Mouse (Mus musculus) small intestine, adult 2 months (tissue): ENCODE results near the gene Lcmt2. TPM values are rescaled to one million over a fixed set of nuclear protein-coding genes. Genes with fewer than 3 reads are reported as not detected.

Experiments
- H3K27ac ChIP-seq: fragments of 200-500 bp; 2 replicates; pipeline ENCODE4 v1.5.1; 2012; ENCODE audit warnings: low read depth, low read length, control low read depth, inconsistent platforms; ENCODE audit not compliant: insufficient read depth
- H3K27me3 ChIP-seq: fragments of 200-500 bp; 2 replicates; pipeline ENCODE4 v1.6.1; 2012; ENCODE audit warnings: mild to moderate bottlenecking, moderate library complexity, low read length, inconsistent platforms; ENCODE audit not compliant: control insufficient read depth, insufficient read depth
- H3K36me3 ChIP-seq: fragments of 200-500 bp; 2 replicates; pipeline ENCODE4 v1.6.1; 2012; ENCODE audit warnings: mild to moderate bottlenecking, low read length, control low read depth, inconsistent platforms; ENCODE audit not compliant: control insufficient read depth, insufficient read depth
- H3K4me1 ChIP-seq: fragments of 200-500 bp; 2 replicates; pipeline ENCODE4 v1.6.1; 2012; ENCODE audit warnings: low read length, inconsistent platforms, mixed read lengths; ENCODE audit not compliant: control insufficient read depth, insufficient read depth, insufficient read length
- H3K4me3 ChIP-seq: fragments of 200-500 bp; 2 replicates; pipeline ENCODE4 v1.5.1; 2012; ENCODE audit warnings: low read depth, mild to moderate bottlenecking, control low read depth, inconsistent platforms, low read length, moderate library complexity
- CTCF ChIP-seq: fragments of 200-500 bp; IDR thresholded peaks from 2 replicates; pipeline ENCODE4 v1.5.1; 2012; ENCODE audit warnings: low read depth, mild to moderate bottlenecking, control low read depth, inconsistent platforms, low read length, moderate library complexity, mixed read lengths; ENCODE audit not compliant: insufficient replicate concordance, insufficient read length; ENCODE audit errors: extremely low read depth
- POLR2A ChIP-seq: fragments of 200-500 bp; IDR thresholded peaks from 2 replicates; pipeline ENCODE4 v1.6.1; 2012; ENCODE audit warnings: low read depth, mild to moderate bottlenecking, control low read depth, inconsistent platforms, low read length, moderate library complexity
- WGBS: fragments of 180-500 bp; shearing (Covaris S2); methylation state at CpG from one replicate; pipeline ENCODE4 v1.1.7; 2018; 5-methylcytosine and 5-hydroxymethylcytosine counted together
- polyA plus RNA-seq: library from polyadenylated mRNA; depleted of rRNA; stranded (reverse); fragments of >200 nt; gene quantifications from 2 replicates; pipeline ENCODE4 v1.2.3, GENCODE M21; 2012

The Lcmt2 gene
- polyA plus RNA-seq, 1 experiment = 7.9 TPM

GRCm38 (mm10) chr2:121115418-121115817 is 25.0 kb downstream of the Lcmt2 start:
- TF ChIP-seq POLR2A = no peak
- Histone ChIP-seq H3K4me3 (no peak overlapping the region), H3K36me3 (no peaks in the 10 kb centered on the region), H3K27ac (no peak overlapping the region), H3K4me1 (no peaks in the 10 kb centered on the region), H3K27me3 (no peaks in the 10 kb centered on the region)
- WGBS = 86% methylated on average over 2 of the region's 2 CpGs

- TF ChIP-seq POLR2A = no peak
- no peak for TF ChIP-seq CTCF
- Histone ChIP-seq H3K36me3 (no peaks in the 10 kb centered on the region), H3K27me3 (no peaks in the 10 kb centered on the region), H3K27ac (no peak within 1 kb of the TSS), H3K4me1 (no peaks in the 10 kb centered on the region), H3K4me3 (no peak within 1 kb of the TSS)
- 83% methylated on average over 4 of the region's 4 CpGs for WGBS
These were observed 30.8 kb downstream of the Lcmt2 start, which contains the start of gene Tgm7 for GRCm38 (mm10) chr2:121109695-121110094. Gene Tgm7 (minus strand): TSS chr2:121109795.

- H3K36me3 ChIP-seq = no peaks in the 10 kb centered on the region
These were observed 34.5 kb downstream of the Lcmt2 start for GRCm38 (mm10) chr2:121105940-121106339.

GRCm38 (mm10) chr2:121102051-121102450 is 38.4 kb downstream of the Lcmt2 start:
- Histone ChIP-seq H3K36me3 (no peaks in the 10 kb centered on the region), H3K4me1 (no peaks in the 10 kb centered on the region), H3K27ac (no peak overlapping the region), H3K27me3 (no peaks in the 10 kb centered on the region), H3K4me3 (no peak overlapping the region)
- TF ChIP-seq POLR2A (no peak), CTCF (no peak)
- 13% methylated on average over 9 of the region's 9 CpGs for WGBS

More at GRCm38 (mm10) chr2:121105940-121106339, 34.5 kb downstream of the Lcmt2 start:
- no peaks in the 10 kb centered on the region for H3K4me1 ChIP-seq
- no peak overlapping the region for H3K4me3 ChIP-seq
- H3K27me3 ChIP-seq = no peaks in the 10 kb centered on the region
- TF ChIP-seq POLR2A (no peak), CTCF (no peak)
- no peak overlapping the region for H3K27ac ChIP-seq

- no peak for TF ChIP-seq CTCF
- TF ChIP-seq POLR2A = no peak
- 54% methylated on average over 4 of the region's 4 CpGs for WGBS
- H3K27me3 ChIP-seq = no peaks in the 10 kb centered on the region
- no peak overlapping the region for H3K27ac ChIP-seq
- no peaks in the 10 kb centered on the region for H3K36me3 ChIP-seq
- H3K4me1 ChIP-seq = no peaks in the 10 kb centered on the region
- no peak overlapping the region for H3K4me3 ChIP-seq
These were observed 50.7 kb downstream of the Lcmt2 start for GRCm38 (mm10) chr2:121089751-121090150.

- Histone ChIP-seq H3K4me1 (no peaks in the 10 kb centered on the region), H3K4me3 (no peak overlapping the region), H3K27me3 (no peaks in the 10 kb centered on the region), H3K27ac (no peak overlapping the region), H3K36me3 (no peaks in the 10 kb centered on the region)
- TF ChIP-seq POLR2A (no peak), CTCF (no peak)
- WGBS = 88% methylated on average over 3 of the region's 3 CpGs
These were observed 51.9 kb downstream of the Lcmt2 start for GRCm38 (mm10) chr2:121088507-121088906.

GRCm38 (mm10) chr2:121085480-121086185 is 54.8 kb downstream of the Lcmt2 start, which contains the start of gene Tgm5:
Gene Tgm5 (minus strand): TSS chr2:121085841.
- Histone ChIP-seq H3K27me3 (no peaks in the 10 kb centered on the region), H3K36me3 (no peaks in the 10 kb centered on the region), H3K4me1 (no peaks in the 10 kb centered on the region), H3K4me3 (no peak within 1 kb of the TSS), H3K27ac (no peak within 1 kb of the TSS)
- no peak for TF ChIP-seq CTCF
- TF ChIP-seq POLR2A = no peak
- WGBS = 23% methylated on average over 6 of the region's 6 CpGs
